Mouse (Mus musculus) embryonic facial prominence, embryonic 13.5 days (tissue): ENCODE data around the gene Rtl5. TPM values are rescaled to one million over a fixed set of nuclear protein-coding genes. Genes with fewer than 3 reads are reported as not detected.

Experiments
- polyA plus RNA-seq: library from polyadenylated mRNA; unstranded; fragments of >200 nt; fragmentation: Nextera tagmentation; extraction: Ambion mirVana; gene quantifications from 2 replicates; pipeline ENCODE4 v1.2.1, GENCODE M21; 2015

The Rtl5 gene
- polyA plus RNA-seq, 1 experiment from 2014 or later: 2.3 TPM

Other genes starting within 250 kb of the Rtl5 start
- gene Nhsl2, start 221.9 kb downstream of the Rtl5 start, polyA plus RNA-seq: 11.1 and 13.0 TPM in 2 replicates
- 69.1 and 81.5 TPM in 2 replicates for gene Pin4, start 48.1 kb upstream of the Rtl5 start, polyA plus RNA-seq
- gene Ercc6l, start 85.8 kb upstream of the Rtl5 start, polyA plus RNA-seq: 11.7 and 12.3 TPM in 2 replicates
- 839 and 866 TPM in 2 replicates for gene Rps4x, start 118.1 kb upstream of the Rtl5 start, polyA plus RNA-seq
- 8.2 and 11.0 TPM in 2 replicates for gene Cited1, start 180.9 kb upstream of the Rtl5 start, polyA plus RNA-seq